Mouse (Mus musculus): ENCODE results near the gene Acsl3.

Gene Acsl3

DNA sequence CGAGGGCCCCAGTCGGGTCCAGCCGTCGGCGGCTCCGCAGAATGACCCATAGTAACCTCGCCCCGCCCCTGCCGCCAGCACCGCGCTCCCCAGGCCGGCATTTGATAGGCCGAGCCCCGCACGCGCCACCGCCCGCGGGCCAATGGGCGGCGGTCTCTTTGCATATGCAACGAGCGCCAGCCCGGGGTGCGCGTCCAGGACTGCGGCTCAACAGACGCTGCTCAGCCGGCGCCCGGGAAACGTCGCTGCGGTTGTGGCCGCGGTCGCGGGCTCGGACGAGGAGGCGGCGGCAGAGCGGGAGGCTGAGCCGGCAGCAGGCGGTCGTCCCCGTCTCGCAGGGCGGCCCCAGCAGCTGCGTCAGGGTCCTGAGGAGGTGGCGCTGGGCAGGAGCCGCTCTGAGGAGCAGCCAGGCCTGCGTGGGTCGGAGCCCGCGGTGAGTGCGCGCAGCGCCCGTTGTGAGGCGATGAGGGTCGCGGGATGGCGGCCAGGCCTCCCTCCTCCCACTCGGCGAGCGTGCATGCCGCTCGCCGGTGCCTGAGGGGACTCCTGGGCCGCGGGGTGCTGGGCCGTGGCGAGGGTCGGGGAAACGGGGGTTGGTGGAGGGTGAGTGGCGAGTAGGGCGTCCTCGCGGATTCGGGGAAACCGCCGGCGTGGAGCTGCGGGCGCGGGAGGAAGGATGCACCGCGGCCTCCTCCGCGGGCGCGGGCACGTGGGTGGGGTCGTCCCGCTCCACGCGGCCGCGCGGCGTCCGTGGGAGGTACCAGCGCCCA is at the start of gene Acsl3, which contains the start of gene Utp14b:
Gene Acsl3, plus strand, starts transcription at position 155 of the 770 bp plus-strand sequence.
Gene Utp14b, plus strand, starts transcription at position 368 of the 770 bp plus-strand sequence.
- peak; percentile 96 for DNase-seq (ENCODE audit: low read depth, low spot score)

DNA sequence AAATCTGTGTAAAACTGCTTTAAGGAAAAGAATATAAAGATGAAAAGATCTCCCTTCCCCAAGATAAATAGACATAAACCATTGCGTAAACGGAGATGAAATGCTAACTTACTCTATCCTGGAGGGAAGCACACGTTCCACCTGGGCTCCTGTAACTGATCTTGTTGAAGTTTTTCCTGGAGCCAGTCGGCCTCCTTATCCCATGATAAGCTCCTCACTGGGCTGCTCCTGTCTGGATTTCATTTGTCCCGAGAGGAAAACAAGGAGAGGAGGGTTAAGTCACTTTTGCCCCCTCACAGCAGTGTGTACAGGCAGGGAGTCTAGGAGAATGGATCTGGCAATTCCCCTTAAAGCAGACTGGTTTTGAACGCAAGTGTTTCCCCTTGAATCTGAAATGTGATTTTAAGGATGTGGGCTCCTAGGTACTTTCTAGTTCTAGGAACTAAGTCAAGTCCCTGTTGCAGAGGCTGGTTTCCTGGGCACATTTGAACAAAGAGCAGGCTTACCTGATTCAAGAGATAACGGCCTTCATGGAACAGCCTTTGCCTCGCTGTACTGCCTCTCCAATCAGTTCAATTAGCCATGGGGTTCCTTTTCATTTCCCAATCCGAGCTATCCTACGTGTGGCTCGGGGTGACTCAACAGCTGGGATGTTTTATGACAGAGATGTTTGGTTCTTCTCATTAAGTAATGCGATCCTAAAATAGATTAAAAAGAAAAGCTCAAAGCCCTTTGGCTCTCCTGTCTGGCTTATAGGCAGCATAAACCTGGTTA is 48.3 kb upstream of the Acsl3 start:
- DNase-seq (ENCODE audit: low read depth, low spot score): no peak

DNA sequence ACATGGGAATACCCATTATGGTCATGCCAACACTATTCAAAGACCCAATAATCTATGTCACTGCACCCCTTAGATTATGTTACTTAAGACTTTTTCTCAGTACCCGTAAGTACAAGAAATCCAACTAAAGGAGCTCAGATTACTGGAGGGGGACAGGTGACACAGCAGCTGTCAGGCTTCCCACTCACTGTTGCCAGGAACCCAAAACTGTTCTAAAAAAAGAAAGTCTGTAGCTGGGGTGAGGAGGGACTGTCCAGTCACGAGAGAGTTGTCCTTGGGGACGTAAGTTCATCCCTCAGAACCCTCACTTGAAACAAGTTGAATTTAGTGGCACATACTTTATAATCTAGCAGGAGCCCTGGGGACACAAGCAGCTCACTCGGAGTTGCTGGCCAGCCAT is 46.6 kb upstream of the Acsl3 start:
- no peak for DNase-seq (ENCODE audit: low read depth, low spot score)

DNA sequence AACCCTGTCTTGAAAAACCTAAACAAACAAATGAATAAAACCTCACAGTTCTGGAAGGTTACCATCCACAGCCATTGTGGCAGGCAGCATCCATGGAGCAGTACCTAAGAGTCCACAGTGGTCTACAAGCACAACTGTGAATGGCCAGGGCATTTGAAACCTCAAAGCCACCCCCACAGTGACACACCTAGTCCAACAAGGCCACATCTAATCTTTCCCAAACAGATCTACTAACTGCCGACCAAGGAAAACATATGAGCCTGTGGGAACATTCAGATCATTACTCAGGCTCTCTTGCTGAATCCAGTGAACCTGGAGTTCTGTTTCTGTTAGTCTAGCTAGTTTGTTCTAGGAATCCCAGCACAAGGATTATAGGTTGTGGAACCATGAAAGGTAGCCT is 44.7 kb upstream of the Acsl3 start:
- DNase-seq (ENCODE audit: low read depth, low spot score): no peak

DNA sequence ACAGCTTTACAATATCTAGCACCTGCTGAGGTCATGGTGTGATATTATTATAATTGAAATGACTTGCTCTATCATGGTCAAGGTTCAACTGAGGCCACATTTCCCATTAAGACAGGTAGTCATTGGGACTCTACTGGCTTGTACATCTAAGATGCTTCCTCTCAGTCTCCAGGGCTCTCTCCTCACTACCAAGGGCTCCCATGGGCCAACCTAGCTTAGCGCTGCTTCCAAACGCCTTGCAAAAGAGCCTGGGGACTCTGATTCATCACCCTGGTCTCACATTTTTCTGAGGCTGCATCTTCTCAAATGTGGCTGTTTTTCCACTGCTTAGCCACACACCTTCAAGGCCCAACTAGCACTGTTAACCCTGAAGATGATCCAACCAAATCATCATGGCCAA is 33.3 kb upstream of the Acsl3 start:
- DNase-seq (ENCODE audit: low read depth, low spot score): no peak

DNA sequence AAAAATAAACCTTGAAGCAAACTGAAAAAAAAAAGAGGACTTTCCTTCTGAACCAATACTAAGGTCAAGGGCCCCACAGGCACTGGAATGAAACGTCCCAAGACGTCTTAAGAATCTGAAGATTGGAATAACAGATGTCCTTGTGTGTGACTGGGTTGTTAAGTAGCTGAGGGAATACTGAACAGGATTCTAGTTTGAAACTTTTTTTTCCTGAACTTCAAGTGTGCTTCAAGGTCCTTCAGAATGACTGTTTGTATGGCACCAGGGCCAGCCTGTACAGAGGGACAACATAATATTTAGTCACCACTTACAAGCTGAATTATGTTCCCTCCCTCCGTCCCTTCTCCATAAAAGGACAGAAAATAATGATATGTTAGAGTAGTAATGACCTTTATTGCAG is 23.1 kb upstream of the Acsl3 start:
- DNase-seq (ENCODE audit: low read depth, low spot score): no peak

DNA sequence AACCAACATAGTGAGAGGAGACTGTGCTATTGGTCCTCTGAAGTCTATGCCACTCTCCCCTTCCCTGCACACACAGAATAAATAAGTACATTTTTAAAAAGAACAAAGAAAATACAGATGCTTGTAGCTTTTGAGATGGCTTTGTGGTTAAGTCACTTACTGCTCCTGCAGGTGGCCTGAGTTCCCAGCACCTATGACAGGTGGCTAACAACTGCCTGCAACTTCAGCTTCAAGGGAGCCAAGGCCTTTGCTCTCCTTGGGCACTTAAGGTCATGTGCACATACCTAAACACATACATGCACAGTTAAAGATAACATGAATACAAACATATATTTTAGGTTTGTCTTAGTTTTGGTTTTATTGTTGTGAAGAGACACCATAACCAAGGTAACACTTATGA is 16.8 kb upstream of the Acsl3 start:
- DNase-seq (ENCODE audit: low read depth, low spot score): no peak

DNA sequence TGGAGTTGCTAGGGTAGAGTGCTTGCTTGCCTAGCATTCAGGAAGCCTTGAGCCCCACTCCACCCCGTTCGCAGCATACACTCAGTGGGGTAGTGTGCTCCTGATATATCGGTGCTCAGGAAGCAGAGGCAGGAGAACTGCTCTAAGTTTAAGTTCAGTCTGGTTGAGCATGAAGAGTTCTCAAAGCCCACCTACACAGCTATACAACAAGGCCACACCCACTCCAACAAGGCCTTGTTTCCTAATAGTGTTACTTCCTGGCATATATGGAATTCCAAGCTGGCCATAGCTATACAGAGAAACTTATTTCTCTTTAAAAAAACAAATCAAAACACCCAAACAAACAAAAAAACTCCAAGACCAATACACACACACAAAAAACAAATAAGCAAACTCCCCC is 15.8 kb upstream of the Acsl3 start:
- DNase-seq (ENCODE audit: low read depth, low spot score): no peak

DNA sequence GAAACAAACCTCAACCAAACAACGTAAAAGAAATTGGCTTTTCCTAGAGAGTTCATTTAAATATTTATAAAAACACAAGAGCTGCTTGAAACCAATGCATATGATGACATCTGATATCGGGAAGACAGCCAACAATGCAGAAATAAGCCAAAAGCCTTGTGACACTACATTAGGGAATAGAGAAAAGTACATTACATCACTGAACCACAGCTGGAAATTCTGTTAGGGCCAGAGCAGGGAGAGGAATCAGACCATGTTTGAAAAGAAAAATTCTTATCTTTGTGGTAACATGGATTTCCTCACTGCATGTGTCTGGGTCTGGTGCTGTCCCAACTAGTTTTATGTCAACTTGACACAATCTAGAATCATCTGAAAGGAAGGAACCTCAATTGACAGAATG is 15.4 kb upstream of the Acsl3 start:
- no peak for DNase-seq (ENCODE audit: low read depth, low spot score)

DNA sequence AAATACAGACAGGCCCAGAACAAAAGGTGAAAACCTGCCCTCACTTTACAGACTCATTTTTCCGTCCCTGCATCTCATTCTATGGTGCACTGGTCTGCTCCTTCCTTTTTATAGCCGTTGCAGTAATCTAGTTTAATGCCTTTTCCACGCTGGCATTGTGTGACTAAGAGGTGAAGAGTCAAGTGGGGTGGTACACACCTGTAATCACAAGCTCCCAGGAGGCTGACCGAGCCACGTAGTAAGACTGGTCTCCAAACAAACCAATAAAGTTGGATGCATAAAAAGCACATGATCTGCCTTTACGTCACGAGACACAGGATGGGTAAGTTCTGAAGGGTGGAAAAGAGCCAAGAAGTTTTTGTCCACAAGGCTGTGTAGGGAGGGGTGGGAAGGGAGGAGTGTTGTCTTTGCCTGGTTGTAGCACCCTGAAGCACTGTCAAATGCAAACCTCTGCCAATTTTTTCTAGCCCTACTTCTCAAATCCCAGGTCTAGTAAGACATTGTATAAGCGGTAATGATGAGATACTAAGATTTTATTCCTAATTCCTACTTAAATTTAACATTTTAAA is 10.2 kb upstream of the Acsl3 start:
- DNase-seq (ENCODE audit: low read depth, low spot score): no peak

DNA sequence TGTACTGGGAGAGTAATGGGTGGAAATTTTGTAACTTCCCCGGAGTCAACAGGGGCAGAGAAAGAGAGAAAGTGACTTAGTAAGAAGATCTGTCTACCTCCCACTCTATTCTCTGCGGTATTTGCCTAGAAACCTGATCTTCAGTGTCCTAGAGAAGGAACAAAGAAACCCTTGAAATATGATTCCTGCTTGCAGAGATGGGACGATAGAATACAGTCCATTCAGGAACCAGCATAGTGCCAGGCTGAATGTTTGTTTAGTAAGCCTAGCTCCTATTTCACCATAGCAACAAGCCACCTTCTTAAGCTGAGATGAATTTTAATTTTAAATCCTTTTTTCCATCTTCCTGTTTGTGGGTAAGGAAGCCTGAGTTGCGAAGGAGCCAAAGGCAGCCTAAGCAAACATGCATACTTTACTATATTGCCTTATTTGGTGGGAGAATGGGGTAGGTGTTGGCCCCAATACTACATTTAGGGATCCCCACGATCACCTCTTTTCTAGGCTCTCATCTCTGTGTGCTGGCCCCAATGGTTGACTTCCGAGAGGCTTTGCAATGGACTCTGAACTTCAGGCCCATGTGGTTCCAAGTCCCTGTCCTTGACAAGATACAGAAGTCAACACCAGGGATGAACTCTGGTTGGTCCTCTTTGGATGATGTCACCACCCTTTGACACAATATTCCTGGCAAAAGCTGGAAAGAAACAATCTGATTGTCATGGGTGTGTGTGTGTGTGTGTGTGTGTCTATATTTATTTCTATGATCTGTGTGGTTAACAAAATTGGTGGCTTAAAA is 8.2 kb upstream of the Acsl3 start:
- no peak for DNase-seq (ENCODE audit: low read depth, low spot score)

DNA sequence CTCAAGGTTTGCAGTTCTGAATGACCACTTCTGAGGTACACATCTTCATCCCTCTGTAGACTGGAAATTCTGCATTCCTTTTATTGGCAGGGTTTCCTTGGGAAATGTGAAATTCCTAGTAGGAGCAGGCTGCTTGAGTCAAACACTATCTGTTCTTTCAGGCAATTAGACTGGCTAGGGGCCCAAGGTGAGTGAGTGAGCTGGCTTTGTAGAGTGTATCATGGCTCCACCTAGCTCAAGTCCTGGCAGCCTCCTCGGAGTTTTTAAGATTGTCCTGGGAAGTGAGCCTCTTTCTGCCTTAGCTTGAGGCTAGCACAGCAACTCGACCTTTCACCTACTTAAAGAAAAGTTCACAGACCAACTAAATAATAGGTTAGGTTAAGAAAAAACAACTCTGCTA is 1.2 kb upstream of the Acsl3 start:
- no peak for DNase-seq (ENCODE audit: low read depth, low spot score)

DNA sequence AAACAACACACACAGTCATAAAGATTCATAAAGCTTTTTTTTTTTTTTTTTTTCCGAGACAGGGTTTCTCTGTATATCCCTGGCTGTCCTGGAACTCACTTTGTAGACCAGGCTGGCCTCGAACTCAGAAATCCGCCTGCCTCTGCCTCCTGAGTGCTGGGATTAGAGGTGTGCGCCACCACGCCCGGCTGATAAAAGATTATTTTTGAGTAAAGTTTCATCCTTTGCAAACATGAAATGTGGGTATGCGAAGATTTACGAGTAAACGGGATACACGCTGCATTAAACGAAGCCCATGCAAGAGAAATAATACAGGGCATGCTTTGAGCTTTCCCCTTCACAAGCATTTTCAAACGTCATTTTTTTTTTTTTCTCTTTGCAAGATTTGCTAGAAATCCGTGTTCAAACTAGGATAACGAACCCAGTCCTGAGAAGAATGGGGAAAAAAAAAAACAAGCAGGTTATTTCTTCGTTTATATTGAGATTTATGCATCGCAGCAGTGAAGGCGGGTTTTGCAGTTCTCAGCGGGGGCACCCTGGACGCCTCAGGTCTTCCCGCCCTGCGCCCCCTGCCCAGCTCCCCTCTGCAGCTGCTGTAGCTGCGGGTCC is 500 bp upstream of the Acsl3 start:
- no peak for DNase-seq (ENCODE audit: low read depth, low spot score)

DNA sequence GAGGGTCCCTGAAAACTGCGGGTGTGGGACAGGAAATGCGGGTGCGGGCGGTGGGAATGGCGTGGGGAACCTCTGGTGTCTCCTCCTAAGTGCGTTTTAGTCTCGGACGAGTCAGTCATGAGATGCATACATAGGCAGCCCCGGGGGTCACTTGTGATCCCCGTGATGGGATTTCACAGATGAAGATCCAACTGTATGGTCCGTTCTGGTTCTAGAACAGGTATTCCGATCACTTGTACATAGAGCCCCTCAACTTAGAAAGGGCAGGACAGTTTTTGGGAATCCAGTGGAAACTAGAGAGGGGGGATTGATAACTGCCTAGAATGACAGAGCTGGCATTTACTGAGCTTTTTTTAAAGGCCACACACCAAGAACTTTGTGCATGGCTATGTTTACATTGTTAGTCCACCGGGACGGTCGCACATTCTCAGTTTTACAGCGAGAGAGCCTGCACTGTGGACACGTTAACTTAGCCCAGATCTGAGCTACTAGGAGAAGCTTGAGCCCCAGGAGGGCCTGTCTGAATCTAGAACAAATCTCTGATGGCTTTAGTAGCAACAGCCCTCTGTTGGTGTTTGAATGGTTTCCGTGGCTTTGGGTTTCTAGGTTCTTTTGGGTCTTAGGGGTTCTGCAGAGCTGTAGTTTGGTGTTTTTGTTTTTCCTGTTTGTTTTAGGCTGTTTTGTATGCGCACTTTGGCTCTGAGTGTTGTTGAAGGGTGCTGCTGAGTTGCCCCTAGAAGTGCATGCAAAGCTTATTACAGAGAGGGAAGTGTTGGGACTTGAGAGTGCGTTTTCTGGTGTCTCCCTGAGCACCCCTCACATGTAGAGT is 1.0 kb downstream of the Acsl3 start:
- DNase-seq (ENCODE audit: low read depth, low spot score): peak; percentile 56

DNA sequence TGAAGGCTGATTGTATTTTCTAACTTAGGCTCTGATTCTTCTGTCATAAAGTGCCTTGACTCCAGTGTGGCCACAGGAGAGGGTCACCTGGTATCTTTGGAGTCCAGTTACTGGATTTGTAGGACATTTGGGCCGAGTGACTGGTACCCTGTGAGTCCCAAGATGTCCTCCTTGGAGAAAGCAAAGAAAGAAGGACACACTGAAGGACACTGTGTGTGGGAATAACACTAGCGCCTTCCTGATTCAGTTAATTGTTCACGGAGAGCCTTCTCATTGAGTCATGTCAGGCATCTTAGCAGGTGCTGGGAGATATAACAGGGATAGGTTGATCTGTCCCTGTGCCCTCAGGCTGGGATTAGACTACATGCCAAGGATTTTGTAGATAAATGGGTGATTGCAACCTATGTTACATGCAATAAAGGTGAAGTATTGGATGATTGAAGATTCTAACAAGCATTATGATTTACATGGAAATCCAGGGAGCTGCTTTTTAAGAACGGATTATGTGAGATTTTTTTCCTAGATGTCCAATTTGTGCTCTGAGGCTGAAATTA is 1.7 kb downstream of the Acsl3 start:
- DNase-seq (ENCODE audit: low read depth, low spot score): no peak

DNA sequence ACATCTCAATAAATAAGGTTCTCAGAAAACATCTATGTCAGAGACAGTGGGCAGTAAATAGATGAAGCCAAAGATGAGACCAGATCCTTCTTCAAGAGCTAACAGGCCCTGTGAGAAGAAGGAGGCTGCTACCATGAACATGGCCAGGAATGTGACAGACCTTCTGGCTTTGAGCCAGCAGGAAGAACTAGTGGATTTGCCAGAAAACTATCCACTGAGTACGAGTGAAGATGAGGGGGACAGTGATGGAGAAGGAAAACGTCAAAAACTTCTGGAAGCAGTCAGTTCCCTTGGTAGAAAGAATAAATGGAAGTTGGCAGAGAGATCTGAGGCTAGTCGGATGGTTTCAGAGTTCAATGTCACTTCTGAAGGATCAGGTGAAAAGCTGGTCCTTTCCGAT is 6.7 kb downstream of the Acsl3 start:
- DNase-seq (ENCODE audit: low read depth, low spot score): no peak

DNA sequence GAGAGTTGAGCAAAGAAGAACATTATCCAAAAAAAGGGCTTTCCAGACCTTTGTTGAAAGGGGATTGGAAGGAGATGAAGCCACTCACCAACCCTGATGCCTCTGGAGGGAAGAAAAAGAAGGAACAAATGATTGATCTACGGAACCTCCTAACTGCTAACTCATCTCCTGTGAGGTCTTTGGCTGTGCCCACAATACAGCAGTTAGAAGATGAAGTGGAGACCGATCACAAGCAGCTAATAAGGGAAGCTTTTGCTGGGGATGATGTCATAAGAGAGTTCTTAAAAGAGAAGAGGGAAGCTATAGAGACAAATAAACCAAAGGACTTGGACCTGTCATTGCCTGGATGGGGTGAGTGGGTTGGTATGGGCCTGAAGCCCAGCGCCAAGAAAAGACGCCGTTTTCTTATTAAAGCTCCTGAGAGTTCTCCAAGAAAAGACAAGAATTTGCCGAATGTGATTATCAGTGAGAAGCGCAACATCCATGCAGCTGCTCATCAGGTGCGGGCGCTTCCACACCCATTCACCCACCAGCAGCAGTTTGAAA is 8.4 kb downstream of the Acsl3 start:
- DNase-seq (ENCODE audit: low read depth, low spot score): no peak

DNA sequence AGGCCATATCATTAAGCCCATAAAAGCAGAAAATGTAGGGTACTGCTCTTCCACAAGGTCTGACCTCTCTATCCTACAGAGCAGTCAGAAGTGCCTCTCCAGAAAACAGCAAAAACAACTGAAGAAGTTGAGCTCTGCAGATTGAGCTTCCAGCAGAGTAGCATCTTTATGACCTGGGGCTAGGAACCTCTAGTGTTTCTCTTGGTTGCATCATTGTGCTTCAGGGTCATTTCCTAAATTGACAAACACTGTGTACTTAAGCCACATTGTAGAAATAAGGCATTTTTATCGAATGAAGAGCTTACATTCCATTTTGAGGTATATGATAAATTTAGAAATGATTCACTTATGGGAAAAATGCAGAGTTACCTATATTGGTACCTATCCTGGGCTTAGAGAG is 9.0 kb downstream of the Acsl3 start:
- no peak for DNase-seq (ENCODE audit: low read depth, low spot score)

DNA sequence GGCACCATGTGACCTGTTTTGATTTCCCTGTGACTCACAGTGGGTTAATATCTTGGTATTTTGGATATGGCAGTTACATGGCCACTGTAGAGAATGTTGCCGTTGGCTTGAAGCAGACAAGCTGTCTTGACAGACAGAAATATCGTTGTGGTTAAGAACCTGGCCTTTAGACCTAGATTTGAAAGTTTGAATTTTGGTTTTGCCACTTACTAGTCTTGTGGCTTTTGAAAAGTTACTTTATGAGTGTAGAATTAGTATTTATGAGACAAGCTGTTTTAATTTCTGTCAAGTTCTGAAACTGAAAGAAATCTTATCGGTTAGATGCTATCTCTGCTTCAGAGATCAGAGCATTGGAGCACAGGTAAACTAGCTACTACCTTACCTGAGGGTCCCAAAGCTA is 24.7 kb downstream of the Acsl3 start:
- no peak for DNase-seq (ENCODE audit: low read depth, low spot score)

DNA sequence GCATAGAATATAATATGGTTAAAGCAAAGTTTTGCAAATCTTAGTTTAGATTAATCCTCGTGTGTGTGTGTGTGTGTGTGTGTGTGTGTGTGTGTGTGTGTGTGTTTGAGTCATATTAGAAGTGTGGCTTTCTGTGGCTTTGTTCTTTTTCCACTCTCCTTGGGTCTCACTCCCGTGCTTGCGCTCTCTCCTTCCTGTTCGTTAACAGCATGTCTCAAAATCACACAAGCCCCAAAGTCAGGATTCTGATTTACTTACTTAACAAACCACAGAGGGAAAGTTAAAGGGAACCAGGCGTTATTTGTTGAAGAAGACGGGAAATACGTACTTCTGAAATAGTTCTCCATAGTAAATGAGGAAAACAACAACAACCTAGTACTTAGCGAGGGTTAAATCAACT is 26.5 kb downstream of the Acsl3 start:
- DNase-seq (ENCODE audit: low read depth, low spot score): no peak
